Mouse (Mus musculus): ENCODE data around the gene Tecta.

The Tecta gene

GRCm38 (mm10) chr9:42388490-42388889 lies 11.2 kb downstream of the Tecta start:
- DNase-seq (ENCODE audit: low read depth, low spot score), result peak; percentile 12

GRCm38 (mm10) chr9:42387038-42387437 lies 12.7 kb downstream of the Tecta start:
- DNase-seq (ENCODE audit: low read depth, low spot score), result no peak

GRCm38 (mm10) chr9:42385656-42386055 lies 14.1 kb downstream of the Tecta start:
- no peak for DNase-seq (ENCODE audit: low read depth, low spot score)

GRCm38 (mm10) chr9:42382628-42383347 lies 16.9 kb downstream of the Tecta start:
- DNase-seq (ENCODE audit: low read depth, low spot score), result no peak

- DNase-seq (ENCODE audit: low read depth, low spot score), result no peak
These were observed 17.7 kb downstream of the Tecta start for GRCm38 (mm10) chr9:42382063-42382462.

GRCm38 (mm10) chr9:42378071-42378470 lies 21.7 kb downstream of the Tecta start:
- DNase-seq (ENCODE audit: low read depth, low spot score), result no peak

- DNase-seq (ENCODE audit: low read depth, low spot score), result no peak
These were observed 22.1 kb downstream of the Tecta start for GRCm38 (mm10) chr9:42377656-42378055.

- no peak for DNase-seq (ENCODE audit: low read depth, low spot score)
These were observed 27.9 kb downstream of the Tecta start for GRCm38 (mm10) chr9:42371670-42372368.

- no peak for DNase-seq (ENCODE audit: low read depth, low spot score)
These were observed 42.1 kb downstream of the Tecta start for GRCm38 (mm10) chr9:42357585-42357984.

GRCm38 (mm10) chr9:42354871-42355270 lies 44.9 kb downstream of the Tecta start:
- DNase-seq (ENCODE audit: low read depth, low spot score), result no peak

GRCm38 (mm10) chr9:42349791-42350190 lies 49.9 kb downstream of the Tecta start:
- no peak for DNase-seq (ENCODE audit: low read depth, low spot score)

GRCm38 (mm10) chr9:42346297-42346696 lies 53.4 kb downstream of the Tecta start:
- no peak for DNase-seq (ENCODE audit: low read depth, low spot score)

GRCm38 (mm10) chr9:42339151-42339550 lies 60.6 kb downstream of the Tecta start:
- no peak for DNase-seq (ENCODE audit: low read depth, low spot score)

GRCm38 (mm10) chr9:42337026-42337425 lies 62.7 kb downstream of the Tecta start:
- DNase-seq (ENCODE audit: low read depth, low spot score), result no peak

- DNase-seq (ENCODE audit: low read depth, low spot score), result no peak
These were observed 63.2 kb downstream of the Tecta start for GRCm38 (mm10) chr9:42336575-42336974.

GRCm38 (mm10) chr9:42334885-42335284 lies 64.8 kb downstream of the Tecta start:
- DNase-seq (ENCODE audit: low read depth, low spot score), result no peak

GRCm38 (mm10) chr9:42332692-42333091 lies 67.0 kb downstream of the Tecta start:
- no peak for DNase-seq (ENCODE audit: low read depth, low spot score)

GRCm38 (mm10) chr9:42331341-42331740 lies 68.4 kb downstream of the Tecta start:
- no peak for DNase-seq (ENCODE audit: low read depth, low spot score)

GRCm38 (mm10) chr9:42329753-42330152 lies 70.0 kb downstream of the Tecta start:
- DNase-seq (ENCODE audit: low read depth, low spot score), result no peak

GRCm38 (mm10) chr9:42326688-42327440 lies 72.9 kb downstream of the Tecta start:
- peak; percentile 42 for DNase-seq (ENCODE audit: low read depth, low spot score)

GRCm38 (mm10) chr9:42324640-42325394 lies 74.9 kb downstream of the Tecta start:
- DNase-seq (ENCODE audit: low read depth, low spot score), result no peak

GRCm38 (mm10) chr9:42323238-42323637 lies 76.5 kb downstream of the Tecta start:
- DNase-seq (ENCODE audit: low read depth, low spot score), result no peak
